Mouse (Mus musculus): ENCODE data around the gene Col1a1. TPM values are rescaled to one million over a fixed set of nuclear protein-coding genes. Genes with fewer than 3 reads are reported as not detected.

Gene Col1a1
- total RNA-seq, 2 experiments from 2014 or later = 53.2 to 64.0 TPM

Other genes with a start within 250 kb of the Col1a1 start
- not detected for gene Gm11541, start 231.7 kb upstream of the Col1a1 start, total RNA-seq (2021)
- gene Cdc34b, start 194.4 kb upstream of the Col1a1 start, total RNA-seq (2021) = under 1 TPM in 1 of 2 experiments, not detected in 1; 0.28 TPM
- gene Tmem92, start 153.5 kb upstream of the Col1a1 start, total RNA-seq (2021) = under 1 TPM; 0.21 to 0.61 TPM
- gene Hils1, start 31.4 kb downstream of the Col1a1 start, total RNA-seq (2021) = not detected
- gene Sgca, start 40.1 kb downstream of the Col1a1 start, total RNA-seq (2021) = under 1 TPM in 1 of 2 experiments, not detected in 1; 0.41 TPM
- 100 to 1,000 TPM; 388 to 414 TPM for gene Ppp1r9b, start 54.8 kb downstream of the Col1a1 start, total RNA-seq (2021)
- 10 to 100 TPM; 98.6 to 99.6 TPM for gene Samd14, start 73.7 kb downstream of the Col1a1 start, total RNA-seq (2021)
- gene Pdk2, start 105.1 kb downstream of the Col1a1 start, total RNA-seq (2021) = 10 to 100 TPM; 43.8 to 50.6 TPM
- 10 to 100 TPM; 13.6 to 16.2 TPM for gene Itga3, start 140.6 kb downstream of the Col1a1 start, total RNA-seq (2021)
- gene Dlx3, start 183.9 kb downstream of the Col1a1 start, total RNA-seq (2021) = not detected
- gene Dlx4, start 210.0 kb downstream of the Col1a1 start, total RNA-seq (2021) = not detected